Mouse (Mus musculus) lung, postnatal 25 days (tissue): ENCODE measurements around the gene Etnppl.

Experiments
- DNase-seq: peaks from one replicate; pipeline ENCODE4 v3.0.0; 2022; ENCODE audit warnings: low spot score

Etnppl gene

DNA sequence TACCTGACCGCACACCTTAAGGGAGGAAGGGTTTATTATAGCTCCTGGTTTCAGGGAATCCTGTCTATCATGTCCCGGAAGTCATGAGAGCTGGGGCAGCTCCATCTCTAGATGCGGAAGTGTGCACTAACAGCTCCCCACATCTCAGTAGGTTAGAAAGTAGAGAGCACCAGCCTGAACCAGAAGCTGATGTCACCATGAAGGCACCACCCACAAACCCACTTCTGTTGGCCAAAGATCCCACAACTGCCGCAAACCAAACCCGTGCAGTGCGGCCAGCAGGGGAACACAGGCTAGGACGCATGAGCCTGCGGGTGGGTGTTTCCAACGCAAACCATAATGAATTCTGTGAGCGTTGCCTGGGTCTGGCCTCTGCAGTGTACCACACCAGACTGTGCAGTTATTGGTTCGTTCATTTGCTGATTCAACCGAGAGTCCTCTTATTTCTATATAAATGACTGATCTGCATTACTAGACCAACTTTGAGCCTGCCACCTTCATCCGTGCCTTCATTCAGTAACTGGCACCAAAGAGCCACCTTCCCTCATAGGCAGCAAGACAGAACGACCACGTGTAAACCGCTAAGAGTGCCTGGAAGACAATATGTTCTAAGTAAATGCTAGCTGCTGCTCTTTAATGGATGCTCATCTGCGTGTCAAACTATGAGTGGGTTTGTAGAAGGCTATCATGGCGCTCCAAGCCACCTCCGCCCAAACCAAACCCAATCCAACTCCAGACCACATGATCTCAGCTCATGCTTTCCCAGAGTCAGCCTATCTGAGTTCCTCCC, 60.6 kb downstream of the Etnppl start:
- DNase-seq = no peak

DNA sequence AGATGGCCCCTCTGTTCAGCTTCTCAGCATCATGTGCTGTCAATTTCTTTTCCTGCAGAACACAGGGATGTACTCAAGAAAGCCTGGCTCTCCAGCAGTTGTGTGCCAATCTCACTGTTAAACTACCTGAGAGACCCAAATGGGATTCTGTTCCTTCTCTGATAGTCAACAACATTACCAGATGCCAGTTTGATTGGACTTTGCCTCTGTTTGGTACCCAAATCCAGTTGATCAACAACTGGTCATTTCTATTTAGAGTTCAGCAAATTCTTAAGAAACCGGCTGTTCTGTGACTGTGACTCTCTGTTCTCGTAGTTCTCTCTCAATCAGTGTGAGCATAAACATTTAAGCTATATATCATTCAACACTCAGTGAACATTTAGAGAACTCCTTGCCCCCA, 64.0 kb downstream of the Etnppl start:
- no peak for DNase-seq

DNA sequence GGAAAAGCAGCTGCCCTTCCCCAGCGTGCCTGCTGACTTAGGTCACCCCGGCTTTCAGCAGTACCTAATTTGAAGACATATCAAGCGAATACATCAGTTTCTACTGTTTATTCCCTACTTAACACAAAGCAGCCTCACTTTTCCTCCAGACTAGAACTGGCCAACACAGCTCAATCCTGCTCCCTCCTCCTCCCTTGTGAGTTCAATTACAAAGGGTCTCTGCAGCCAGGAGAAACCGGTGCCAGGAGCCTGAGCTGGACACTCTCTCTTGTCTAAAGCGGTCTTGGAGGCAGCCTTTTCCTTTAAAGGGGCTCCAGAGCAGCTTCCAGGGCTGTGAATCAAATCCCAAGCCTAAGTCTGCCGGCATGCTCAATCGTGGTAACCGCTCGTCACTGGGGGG, 64.9 kb downstream of the Etnppl start:
- DNase-seq = no peak

DNA sequence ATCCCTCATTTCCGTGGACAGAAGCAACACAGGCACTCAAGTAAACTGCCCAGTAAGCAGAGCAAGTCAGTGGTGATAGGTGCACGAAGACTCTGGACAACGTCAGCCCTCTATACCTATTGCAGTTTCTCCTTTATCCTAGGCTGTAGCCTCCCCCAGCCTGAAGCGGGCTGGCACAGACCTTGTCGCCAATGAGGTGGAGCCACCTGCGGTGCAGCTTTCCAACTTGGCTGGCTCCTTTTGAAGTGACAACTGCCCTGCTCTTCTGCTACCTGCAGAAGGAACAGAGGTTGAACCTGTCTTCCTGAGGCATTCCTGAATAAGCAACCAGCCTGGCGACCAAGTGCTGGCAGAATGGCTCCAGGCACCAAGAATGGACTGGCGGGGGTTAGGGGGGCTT, 66.6 kb downstream of the Etnppl start:
- DNase-seq = no peak

- DNase-seq = no peak
Measured at GRCm38 (mm10) chr3:130684276-130685013, 67.2 kb downstream of the Etnppl start.

DNA sequence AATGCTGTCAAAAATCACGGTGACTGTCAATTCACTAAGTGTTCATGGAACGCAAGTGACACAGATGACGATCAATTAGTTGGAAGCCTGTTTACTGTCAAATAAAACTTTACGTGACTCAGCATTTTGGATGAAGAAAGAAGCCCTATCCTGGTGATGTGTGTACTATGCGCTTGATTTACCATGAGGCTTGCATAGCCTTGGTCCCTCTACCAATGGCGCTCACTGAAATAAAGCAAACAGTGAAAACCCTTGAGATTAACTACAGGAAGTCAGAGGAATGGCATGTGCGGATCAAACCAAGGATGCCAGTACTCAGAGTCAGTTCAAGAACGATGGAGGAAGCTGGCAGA, 67.7 kb downstream of the Etnppl start:
- DNase-seq = no peak

DNA sequence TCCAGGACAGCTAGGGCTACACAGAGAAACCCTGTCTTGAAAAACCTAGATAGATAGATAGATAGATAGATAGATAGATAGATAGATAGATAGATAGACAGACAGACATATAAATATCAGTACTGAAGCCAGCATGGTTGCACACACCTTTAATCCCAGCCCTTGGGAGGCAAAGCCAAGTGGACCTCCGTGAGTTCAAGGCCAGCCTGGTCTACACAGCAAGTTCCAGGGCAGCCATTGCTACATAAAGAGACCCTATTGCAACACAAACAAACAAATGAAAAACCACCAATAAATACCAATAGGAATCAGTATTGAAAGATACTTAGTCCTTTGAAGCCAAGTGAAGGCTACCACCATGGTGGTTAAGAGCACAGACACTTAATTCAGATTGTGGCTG, 69.8 kb downstream of the Etnppl start:
- no peak for DNase-seq
